Mouse (Mus musculus): ENCODE data around the gene Wdfy3.

DNA sequence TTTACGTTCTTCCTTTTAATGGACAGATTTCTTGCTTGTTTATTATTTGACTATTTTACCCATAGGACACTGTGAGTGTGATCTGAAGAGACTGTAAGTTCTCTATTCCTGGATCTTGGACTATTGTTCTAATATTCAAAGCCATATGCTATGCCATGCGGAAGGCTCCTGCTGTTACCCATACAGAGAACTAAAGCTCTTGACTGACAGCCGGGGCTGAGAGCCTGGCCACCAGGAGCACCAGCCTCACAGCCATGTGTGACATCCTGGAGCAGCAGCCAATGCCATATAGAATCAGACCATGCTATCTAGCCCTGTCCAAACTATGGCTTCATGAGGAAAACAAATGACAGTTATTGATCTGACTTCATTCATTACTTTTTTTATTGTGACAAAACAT is 36.2 kb upstream of the Wdfy3 start:
- TF ChIP-seq CTCF (IDR thresholded peaks at IDR 0.05) (no peak), EP300 (IDR thresholded peaks at IDR 0.05) (no peak)

All from lung, postnatal 0 days (tissue).